Mouse (Mus musculus) kidney, postnatal 36 days (tissue): ENCODE measurements around the gene Dnajc4.

Experiments used
- DNase-seq, 2 experiments: peaks; one replicate each; pipeline ENCODE4 v3.0.0; 2021 to 2022; ENCODE audit warnings: mixed read lengths in 2 of 2

Dnajc4 gene

GRCm38 (mm10) chr19:6992011-6992858 is at the start of gene Dnajc4:
Gene Dnajc4 (minus strand): TSS chr19:6992572.
- DNase-seq, result peak; percentile 98 to 99

DNA sequence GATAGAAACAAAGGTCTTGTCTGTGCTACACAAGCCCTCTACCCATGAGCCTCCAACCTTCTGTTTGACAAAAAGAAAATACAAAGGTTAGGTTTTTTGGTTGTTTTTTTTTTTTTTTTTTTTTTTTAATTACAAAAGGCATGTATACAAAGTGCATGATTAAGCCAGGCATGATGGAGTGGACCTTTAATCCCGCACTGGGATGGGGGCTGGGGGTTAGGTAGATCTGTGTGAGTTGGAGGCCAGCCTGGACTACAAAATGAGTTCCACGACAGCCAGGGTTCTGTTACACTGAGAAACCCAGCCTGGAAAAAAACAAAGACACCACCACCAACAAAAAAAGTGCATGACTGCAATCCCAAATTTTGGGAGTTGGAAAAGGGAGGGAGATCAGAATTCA is 48.8 kb upstream of the Dnajc4 start:
- DNase-seq, result no peak

DNA sequence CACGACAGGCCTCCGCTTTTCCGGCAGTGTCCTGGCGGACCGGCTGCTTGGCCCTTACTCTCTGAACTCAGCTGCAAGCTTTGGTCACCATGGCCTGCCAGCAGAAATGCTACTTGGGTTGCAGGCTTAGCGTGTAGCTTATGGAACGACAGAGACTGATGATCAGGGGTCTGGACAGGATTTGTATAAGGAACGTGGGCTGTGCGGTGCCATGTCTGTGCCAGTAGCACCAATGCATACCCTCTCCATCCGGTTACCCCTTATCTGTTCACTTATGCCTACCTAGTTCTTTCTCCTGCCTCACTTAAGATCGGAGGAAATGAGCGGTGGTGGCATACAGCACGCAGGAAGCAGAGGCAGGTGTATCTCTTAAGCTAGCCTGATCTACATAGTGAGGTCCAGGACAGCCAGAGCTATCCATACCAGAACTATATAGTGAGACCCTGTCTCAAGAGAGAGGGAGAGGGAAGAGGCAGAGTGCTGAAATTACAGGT is 48.3 kb upstream of the Dnajc4 start:
- DNase-seq, result no peak

DNA sequence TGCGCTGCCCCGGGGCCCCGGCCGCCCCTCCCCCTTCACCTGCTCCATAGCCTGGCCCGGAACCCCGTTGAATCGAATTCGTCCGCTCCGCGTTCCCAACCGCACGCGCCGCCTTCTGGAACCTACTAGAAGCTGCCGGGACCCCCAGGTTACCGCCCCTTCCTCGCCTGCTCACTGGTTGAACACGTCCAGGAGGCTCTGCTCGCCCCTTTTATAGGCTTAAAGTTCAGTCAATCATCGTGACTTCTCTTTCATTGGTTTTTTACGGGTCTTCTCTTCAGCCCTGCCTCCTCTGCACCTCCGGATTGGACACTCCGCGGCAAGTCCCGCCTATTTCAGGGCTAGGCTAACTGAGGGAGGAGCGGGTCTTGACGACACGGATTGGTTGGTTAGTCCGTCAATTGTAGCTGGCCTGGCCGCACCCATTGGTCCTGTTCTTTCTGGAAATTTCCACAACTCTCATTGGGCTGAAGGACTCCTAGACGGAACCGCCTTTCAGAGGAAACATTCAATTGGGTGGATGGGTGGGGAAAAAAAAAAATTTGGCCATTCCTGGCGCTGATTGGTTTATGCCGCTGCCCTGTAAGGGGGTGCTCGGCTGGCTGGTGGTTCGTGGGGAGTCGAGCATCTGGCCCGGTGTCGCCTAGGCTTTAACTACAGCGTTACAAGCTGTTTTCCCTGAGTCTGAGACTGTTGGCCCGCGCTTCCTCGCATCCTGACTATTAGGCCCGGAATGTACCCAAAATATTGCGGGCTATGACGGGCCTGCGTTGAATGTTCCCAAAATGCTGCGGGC is 47.7 kb upstream of the Dnajc4 start, which contains the start of gene Stip1:
Gene Stip1 (minus strand): TSS at position 127 of the 796 bp plus-strand sequence.
- DNase-seq, result peak; percentile 99 to 100

DNA sequence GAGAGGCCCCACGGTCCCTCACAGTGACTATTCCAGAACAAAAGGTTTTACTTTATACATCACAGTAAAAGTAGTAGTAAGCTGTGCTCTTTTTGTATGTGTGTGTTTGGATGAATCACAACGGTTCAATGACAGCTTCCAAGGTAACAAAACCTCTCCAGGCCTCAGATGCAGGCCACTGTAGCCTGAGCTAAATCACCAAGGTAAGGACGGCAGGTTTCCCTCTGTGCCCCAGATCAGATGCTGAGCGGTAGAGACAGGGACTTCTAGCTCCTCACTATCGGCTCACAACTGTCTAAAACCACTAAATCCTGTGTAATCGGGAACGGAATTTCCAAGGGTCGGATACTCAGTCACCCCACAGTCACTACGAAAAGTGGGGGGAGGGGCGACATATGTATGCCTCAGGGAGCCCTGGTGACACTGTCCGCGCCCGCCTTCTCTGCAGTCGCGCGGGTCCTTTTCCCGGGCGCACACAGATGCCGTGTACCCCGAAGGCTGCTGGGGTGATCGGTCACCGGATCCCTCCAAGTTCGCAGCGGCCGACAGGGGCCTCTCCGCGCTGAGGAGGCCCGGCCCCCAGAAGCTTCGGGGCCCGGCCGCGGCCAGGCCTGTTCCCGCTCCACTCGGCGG is 46.8 kb upstream of the Dnajc4 start:
- DNase-seq, result peak; percentile 39 to 69

- DNase-seq, result no peak
These were observed 41.6 kb upstream of the Dnajc4 start for GRCm38 (mm10) chr19:7034006-7034405.

DNA sequence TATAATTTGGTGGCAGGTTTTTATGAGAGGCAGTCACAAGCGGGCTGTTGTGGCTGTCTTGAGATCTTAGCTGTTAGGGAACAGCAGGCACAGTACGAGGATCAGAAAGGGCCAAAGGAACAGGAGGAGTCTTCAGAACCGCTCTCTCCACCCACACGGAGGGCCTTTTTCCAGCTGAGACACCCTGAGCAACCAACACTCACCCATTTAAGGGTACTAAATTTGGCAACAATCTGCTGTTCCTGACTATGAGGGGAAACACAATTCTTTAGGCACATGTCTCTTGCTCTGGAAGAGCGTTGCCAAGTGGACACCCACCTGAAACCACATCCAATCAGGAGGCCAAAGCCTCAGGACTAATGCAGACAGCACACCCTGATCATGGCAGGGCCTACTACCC is 37.2 kb upstream of the Dnajc4 start:
- no peak for DNase-seq

- DNase-seq, result peak; percentile 69 to 84
These were observed 27.9 kb upstream of the Dnajc4 start for GRCm38 (mm10) chr19:7020224-7020641.

- DNase-seq, result peak; percentile 23 to 45
These were observed 26.8 kb upstream of the Dnajc4 start, which contains the start of gene Fermt3 for GRCm38 (mm10) chr19:7019191-7019590. Gene Fermt3 (minus strand): TSS chr19:7019469.

- no peak for DNase-seq
These were observed 26.2 kb upstream of the Dnajc4 start for GRCm38 (mm10) chr19:7018546-7018945.

GRCm38 (mm10) chr19:7017541-7018457 is 25.4 kb upstream of the Dnajc4 start:
- DNase-seq, result no peak

GRCm38 (mm10) chr19:7014481-7015135 is 22.2 kb upstream of the Dnajc4 start:
- no peak for DNase-seq

GRCm38 (mm10) chr19:7013984-7014383 is 21.6 kb upstream of the Dnajc4 start:
- peak; percentile 16 to 24 for DNase-seq

DNA sequence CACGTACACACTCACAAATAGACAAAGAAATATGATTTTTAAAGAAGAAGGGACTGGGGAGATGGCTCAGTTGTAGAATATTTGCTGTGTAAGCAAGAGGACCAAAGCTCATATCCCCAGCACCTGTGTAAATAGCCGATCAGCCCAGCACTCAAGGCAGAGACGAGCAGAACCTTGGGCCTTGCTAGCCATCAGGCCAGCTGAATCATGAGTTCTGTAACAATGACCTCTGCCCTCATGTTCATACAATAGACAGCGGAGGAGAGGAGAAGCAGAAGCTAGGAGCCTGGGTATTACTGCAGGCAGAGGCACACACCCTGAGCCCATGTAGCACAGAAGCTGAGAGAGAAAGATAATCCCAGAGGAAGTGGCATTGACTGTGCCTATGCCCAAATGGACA is 20.1 kb upstream of the Dnajc4 start:
- peak; percentile 20 to 35 for DNase-seq

GRCm38 (mm10) chr19:7006892-7007593 is 14.7 kb upstream of the Dnajc4 start:
- no peak for DNase-seq

- no peak for DNase-seq
These were observed 7.1 kb upstream of the Dnajc4 start for GRCm38 (mm10) chr19:6999360-7000063.

DNA sequence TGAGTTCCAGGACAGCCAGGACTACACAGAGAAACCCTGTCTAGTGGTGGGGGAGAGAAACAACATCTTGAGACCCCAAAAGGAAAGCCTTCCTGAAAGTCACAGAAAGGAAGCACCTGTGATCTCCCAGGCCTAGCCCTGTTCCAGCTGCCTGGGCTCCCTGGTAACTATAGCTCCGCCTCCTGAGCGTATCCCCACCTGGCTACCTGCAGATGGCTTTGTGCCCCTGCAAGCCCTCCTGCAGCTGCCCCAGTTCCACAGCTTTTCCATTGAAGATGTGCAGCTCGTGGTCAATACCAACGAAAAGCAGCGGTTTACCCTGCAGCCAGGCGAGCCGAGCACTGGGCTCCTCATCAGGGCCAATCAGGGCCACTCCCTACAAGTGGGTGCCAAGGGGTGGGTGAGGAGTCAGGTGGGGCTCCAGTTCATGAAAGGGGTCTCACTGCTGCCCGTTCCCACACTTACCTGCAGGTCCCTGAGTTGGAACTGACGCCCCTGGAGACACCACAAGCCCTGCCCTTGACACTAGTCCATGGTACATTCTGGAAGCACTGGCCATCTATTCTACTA is 5.4 kb upstream of the Dnajc4 start:
- DNase-seq, result no peak

DNA sequence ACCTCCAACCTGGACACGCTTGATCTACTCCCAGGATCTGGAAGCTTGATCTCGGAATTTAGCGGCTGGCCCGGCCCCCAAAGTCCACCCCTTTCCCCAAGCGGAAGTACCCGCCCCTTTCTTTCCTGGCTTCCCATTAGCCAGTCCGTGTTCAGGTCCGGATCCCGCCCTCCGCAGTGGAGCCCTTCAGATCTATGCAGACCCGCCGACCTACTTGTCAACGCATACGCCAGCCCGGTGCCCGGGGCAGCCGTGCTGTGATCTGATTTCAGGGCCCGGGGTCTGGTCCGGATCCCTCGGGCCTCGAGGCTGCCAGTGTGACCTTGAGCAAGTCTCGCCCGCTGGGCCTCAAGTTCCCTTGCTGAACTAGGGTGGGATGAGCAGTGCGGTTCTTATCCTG is 3.6 kb upstream of the Dnajc4 start, which contains the start of the genes Nudt22 and Trpt1:
Gene Nudt22 (minus strand): TSS at position 112 of the 400 bp plus-strand sequence.
Gene Trpt1 (plus strand): TSS at position 126 of the 400 bp plus-strand sequence.
- peak; percentile 95 to 96 for DNase-seq
